Mouse (Mus musculus) T-cell, adult 66 days (primary cell): Measurements from ENCODE around the gene Rpia. TPM values are rescaled to one million over a fixed set of nuclear protein-coding genes. Genes with fewer than 3 reads are reported as not detected.

Experiments used
- total RNA-seq, 2 experiments: library from RNA; stranded (reverse); gene quantifications; 3 replicates in 1 of 2; 4 replicates in 1 of 2; pipeline ENCODE4 v1.2.4; 2023

The Rpia gene
- 10 to 100 TPM; 32.2 to 36.5 TPM for total RNA-seq

DNA sequence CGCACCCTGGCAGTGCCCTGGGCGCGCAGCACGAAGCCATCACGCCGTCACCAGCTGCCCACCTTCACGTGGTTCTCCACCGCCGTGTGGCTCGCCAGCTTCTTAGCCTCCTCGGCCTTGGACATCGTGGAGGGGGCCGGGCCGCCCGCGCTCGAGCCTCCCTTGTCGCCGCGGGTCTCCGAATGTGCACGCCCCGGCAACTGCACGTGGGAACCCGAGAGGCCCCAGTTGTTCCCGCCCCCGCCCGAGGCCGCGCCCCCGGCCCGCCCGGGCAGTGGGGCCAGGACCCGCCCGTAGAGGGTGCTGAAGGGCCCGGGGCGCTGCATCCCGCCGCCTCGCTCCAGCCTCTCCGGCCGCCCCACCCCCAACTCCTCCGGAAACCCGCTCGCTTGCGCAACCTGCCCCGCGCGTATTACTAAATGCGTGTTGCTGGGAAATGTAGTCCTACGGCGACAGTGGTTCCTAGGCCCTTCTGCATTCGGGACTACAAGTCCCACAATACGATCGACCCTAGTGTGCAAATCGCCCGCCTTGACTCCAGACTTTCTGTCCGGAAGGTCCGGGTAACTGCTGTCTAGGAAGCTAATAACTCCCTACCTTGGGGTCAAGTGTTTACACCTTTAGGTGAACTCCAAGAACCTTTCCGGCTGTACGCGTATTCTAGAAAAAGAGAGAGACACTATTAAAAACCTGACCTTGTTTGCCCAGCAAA, at the start of gene Rpia:
Rpia (minus strand) TSS at position 409 of the 712 bp plus-strand sequence.

Other genes starting within 250 kb of the Rpia start
- gene Eif2ak3, start 52.3 kb upstream of the Rpia start, total RNA-seq = 10 to 100 TPM; 69.5 to 76.5 TPM
- not detected for gene Tex37, start 126.7 kb upstream of the Rpia start, total RNA-seq
- not detected for gene Foxi3, start 164.3 kb upstream of the Rpia start, total RNA-seq